Mouse (Mus musculus): ENCODE results near the gene Cort. TPM values are rescaled to one million over a fixed set of nuclear protein-coding genes. Genes with fewer than 3 reads are reported as not detected.

The Cort gene
- total RNA-seq, 2 experiments from 2014 or later, result not detected

- ATAC-seq (replicated peaks; ENCODE audit: low FRiP score, low TSS enrichment, poor library complexity, severe bottlenecking), result no peak
Observed at GRCm38 (mm10) chr4:149149611-149150010, 23.0 kb upstream of the Cort start.

GRCm38 (mm10) chr4:149149196-149149595 is 22.6 kb upstream of the Cort start:
- ATAC-seq (replicated peaks; ENCODE audit: low FRiP score, low TSS enrichment, poor library complexity, severe bottlenecking), result no peak

GRCm38 (mm10) chr4:149148084-149148483 is 21.5 kb upstream of the Cort start:
- no peak for ATAC-seq (replicated peaks; ENCODE audit: low FRiP score, low TSS enrichment, poor library complexity, severe bottlenecking)

- ATAC-seq (replicated peaks; ENCODE audit: low FRiP score, low TSS enrichment, poor library complexity, severe bottlenecking), result no peak
Observed at GRCm38 (mm10) chr4:149147528-149147927, 21.0 kb upstream of the Cort start.

GRCm38 (mm10) chr4:149145151-149145550 is 18.6 kb upstream of the Cort start:
- ATAC-seq (replicated peaks; ENCODE audit: low FRiP score, low TSS enrichment, poor library complexity, severe bottlenecking), result no peak

- peak; percentile 89 for ATAC-seq (replicated peaks; ENCODE audit: low FRiP score, low TSS enrichment, poor library complexity, severe bottlenecking)
Observed at GRCm38 (mm10) chr4:149144459-149144858, 17.9 kb upstream of the Cort start.

- no peak for ATAC-seq (replicated peaks; ENCODE audit: low FRiP score, low TSS enrichment, poor library complexity, severe bottlenecking)
Observed at GRCm38 (mm10) chr4:149143594-149143993, 17.0 kb upstream of the Cort start.

- no peak for ATAC-seq (replicated peaks; ENCODE audit: low FRiP score, low TSS enrichment, poor library complexity, severe bottlenecking)
Observed at GRCm38 (mm10) chr4:149138515-149138914, 12.0 kb upstream of the Cort start.

- ATAC-seq (replicated peaks; ENCODE audit: low FRiP score, low TSS enrichment, poor library complexity, severe bottlenecking), result peak; percentile 89
Observed at GRCm38 (mm10) chr4:149136982-149137770, 10.6 kb upstream of the Cort start, which contains the start of gene Cenps. TSS of gene Cenps (minus strand) at chr4:149137629.

GRCm38 (mm10) chr4:149136116-149136850 is 9.7 kb upstream of the Cort start:
- no peak for ATAC-seq (replicated peaks; ENCODE audit: low FRiP score, low TSS enrichment, poor library complexity, severe bottlenecking)

- no peak for ATAC-seq (replicated peaks; ENCODE audit: low FRiP score, low TSS enrichment, poor library complexity, severe bottlenecking)
Observed at GRCm38 (mm10) chr4:149133395-149133794, 6.8 kb upstream of the Cort start.

GRCm38 (mm10) chr4:149131789-149132565 is 5.4 kb upstream of the Cort start:
- ATAC-seq (replicated peaks; ENCODE audit: low FRiP score, low TSS enrichment, poor library complexity, severe bottlenecking), result no peak

GRCm38 (mm10) chr4:149131021-149131752 is 4.6 kb upstream of the Cort start:
- ATAC-seq (replicated peaks; ENCODE audit: low FRiP score, low TSS enrichment, poor library complexity, severe bottlenecking), result no peak

GRCm38 (mm10) chr4:149128467-149128866 is 1.9 kb upstream of the Cort start:
- ATAC-seq (replicated peaks; ENCODE audit: low FRiP score, low TSS enrichment, poor library complexity, severe bottlenecking), result no peak

- ATAC-seq (replicated peaks; ENCODE audit: low FRiP score, low TSS enrichment, poor library complexity, severe bottlenecking), result no peak
Observed at GRCm38 (mm10) chr4:149126115-149126509, 451 bp downstream of the Cort start.

GRCm38 (mm10) chr4:149125341-149126114 is 1.0 kb downstream of the Cort start:
- ATAC-seq (replicated peaks; ENCODE audit: low FRiP score, low TSS enrichment, poor library complexity, severe bottlenecking), result no peak

- ATAC-seq (replicated peaks; ENCODE audit: low FRiP score, low TSS enrichment, poor library complexity, severe bottlenecking), result no peak
Observed at GRCm38 (mm10) chr4:149123432-149123831, 3.1 kb downstream of the Cort start.

GRCm38 (mm10) chr4:149119978-149120562 is 6.5 kb downstream of the Cort start:
- peak; percentile 93 for ATAC-seq (replicated peaks; ENCODE audit: low FRiP score, low TSS enrichment, poor library complexity, severe bottlenecking)

All from megakaryocyte-erythroid progenitor cell, adult 5-6 weeks (primary cell).